Mouse (Mus musculus): ENCODE data around the gene Olfr1107.

Gene Olfr1107

DNA sequence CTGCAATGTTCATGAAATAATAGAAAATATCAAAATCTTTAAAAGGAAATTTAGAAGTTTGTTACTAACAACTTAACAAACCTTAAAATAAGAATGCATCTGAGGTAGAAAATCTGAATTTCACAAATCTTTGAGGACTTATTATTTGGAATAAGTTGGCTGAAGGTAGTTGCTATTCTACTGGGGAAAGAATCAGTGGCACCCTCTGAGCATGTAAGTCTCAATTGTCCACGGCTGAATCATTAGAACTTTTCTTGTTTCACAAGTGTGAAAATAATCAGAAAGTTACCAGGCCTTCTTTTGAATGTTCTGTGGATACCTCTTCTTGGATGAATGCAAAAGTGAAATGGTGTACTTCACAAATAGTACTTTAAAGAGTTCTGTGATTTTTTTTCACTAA is at the start of gene Olfr1107:
TSS of gene Olfr1107 (minus strand) at position 101 of the 400 bp plus-strand sequence.
- DNase-seq (ENCODE audit: extremely low spot score, low spot score), result no peak

DNA sequence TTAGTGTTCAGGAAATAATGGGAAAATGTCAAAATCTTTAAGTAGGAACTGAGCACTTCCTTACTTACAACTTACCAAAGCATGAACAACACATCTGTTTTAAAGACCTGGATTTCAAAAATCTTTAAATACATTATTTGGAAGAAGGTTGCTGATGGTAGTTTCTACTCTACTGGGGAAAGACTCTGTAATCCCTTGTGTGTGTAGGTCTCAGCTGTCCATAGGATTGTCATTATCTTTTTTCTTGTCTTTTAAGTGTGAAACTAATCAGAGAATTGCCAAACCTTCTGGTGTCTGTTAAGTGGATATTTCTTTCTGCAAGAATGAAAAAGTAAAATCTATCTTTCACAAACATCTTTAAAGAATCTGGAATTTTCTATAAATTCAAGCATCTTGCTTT is 38.9 kb upstream of the Olfr1107 start, which contains the start of gene Olfr259:
TSS of gene Olfr259 (minus strand) at position 101 of the 400 bp plus-strand sequence.
- DNase-seq (ENCODE audit: extremely low spot score, low spot score), result no peak

DNA sequence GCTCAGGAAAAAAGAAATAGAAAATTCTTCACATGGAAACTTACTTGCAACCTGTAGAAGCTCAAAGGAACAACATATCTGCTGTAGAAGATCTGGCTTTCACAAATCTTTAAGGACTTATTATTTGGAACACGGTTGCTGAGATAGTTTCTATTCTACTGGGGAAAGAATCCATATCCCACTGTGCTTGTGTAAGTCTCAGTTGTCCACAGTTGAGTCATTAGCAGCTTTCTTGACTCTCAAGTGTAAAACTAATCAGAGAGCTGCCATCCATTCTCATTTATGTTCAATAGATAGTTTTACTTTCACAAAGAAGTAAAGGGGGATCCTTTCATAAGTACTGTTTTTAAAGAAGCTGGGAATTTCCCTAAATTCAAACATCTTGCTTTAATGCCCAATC is 20.3 kb upstream of the Olfr1107 start, which contains the start of gene Olfr1109:
TSS of gene Olfr1109 (minus strand) at position 101 of the 400 bp plus-strand sequence.
- DNase-seq (ENCODE audit: extremely low spot score, low spot score), result no peak

DNA sequence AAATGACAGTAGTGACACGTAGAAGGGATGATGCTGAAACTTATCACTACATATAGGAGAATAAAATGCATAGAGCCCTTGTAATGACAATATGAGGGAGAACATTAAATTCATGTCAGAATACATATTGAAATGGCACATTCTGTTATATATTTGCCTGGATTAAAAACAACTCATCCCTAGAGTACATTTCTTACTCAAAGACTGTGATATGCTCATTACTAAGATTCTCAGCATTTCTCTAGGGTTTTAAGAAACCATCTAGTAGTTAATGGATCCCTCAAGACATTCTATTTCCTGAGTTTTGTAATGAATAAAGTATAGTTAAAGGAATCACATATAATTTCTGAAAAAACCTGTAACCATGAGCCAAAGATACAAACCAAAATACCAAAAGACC is 23.4 kb downstream of the Olfr1107 start, which contains the start of gene Olfr1106:
TSS of gene Olfr1106 (minus strand) at position 101 of the 400 bp plus-strand sequence.
- no peak for DNase-seq (ENCODE audit: extremely low spot score, low spot score)

DNA sequence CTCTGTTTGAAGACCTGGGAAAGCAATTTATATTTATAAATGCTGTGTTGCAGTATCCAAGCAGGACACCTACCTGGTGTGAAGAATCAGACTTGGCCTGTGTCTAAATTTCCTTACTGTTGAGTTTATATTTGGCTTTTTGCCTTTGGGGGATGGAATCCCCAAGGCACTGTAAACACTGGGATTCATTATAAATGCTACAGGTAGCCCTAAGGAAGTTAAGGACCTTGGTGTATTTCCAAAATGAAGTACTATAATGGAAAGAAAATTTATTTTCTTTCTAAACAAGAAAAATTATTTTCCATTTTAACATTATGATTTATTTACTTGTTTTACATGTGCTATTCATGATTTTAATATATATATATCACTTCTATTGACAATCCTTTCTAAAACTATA is 39.2 kb downstream of the Olfr1107 start, which contains the start of gene Olfr1105:
TSS of gene Olfr1105 (minus strand) at position 101 of the 400 bp plus-strand sequence.
- no peak for DNase-seq (ENCODE audit: extremely low spot score, low spot score)

DNA sequence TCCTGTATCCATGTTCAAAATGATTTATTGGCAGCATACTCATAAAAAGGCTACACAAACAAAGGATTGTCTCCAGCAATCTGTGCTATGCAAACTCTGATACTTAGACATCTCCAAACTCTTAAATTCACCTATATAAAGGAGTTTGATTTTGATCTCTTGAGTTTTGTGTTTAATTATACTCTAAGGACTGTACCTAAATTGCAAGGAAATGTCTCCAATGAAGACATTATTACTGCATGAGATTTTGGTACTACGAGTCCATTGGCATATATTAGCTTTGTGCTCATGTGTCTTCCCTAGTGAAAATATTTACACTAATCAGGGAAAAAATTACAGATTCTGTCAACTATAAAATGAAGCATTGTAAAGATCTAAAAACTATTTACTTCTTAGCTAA is 48.6 kb downstream of the Olfr1107 start, which contains the start of gene Olfr1104:
TSS of gene Olfr1104 (minus strand) at position 101 of the 400 bp plus-strand sequence.
- DNase-seq (ENCODE audit: extremely low spot score, low spot score), result no peak

Measured in neural tube, embryonic 10.5 days (tissue).